Mouse (Mus musculus) left cerebral cortex, adult 18-20 months (tissue): Measurements from ENCODE around the gene Slc9a1. TPM values are rescaled to one million over a fixed set of nuclear protein-coding genes. Genes with fewer than 3 reads are reported as not detected.

ENCODE experiments used
- DNase-seq, 2 experiments: peaks; one replicate each; pipeline ENCODE4 v3.0.0; 2021 to 2022; ENCODE audit warnings: low spot score in 2 of 2, mixed read lengths in 1 of 2
- total RNA-seq, 2 experiments: library from RNA; stranded (reverse); gene quantifications; 2 replicates each; pipeline ENCODE4 v1.2.3; 2021

Slc9a1 gene
- total RNA-seq, 2 experiments from 2014 or later: 46.3 to 47.9 TPM

DNA sequence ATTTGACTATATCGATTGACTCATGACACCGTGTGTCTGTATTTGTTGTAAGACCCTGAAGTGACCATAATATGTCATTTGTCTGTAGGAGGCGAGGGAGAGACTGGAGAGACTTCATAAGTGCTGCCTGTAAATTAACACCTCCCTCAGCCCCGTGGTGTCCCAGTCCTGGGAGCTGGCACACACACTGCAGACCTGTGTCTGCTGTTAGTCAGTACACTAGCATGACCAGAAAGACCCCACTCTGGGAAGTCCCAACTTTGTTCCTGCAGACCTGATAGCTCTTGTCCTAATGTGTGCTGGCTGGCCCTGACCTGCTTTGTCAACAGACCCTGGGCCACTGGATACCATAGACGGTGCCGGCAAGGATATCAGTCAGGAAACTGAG lies 2.8 kb downstream of the Slc9a1 start:
- DNase-seq: no peak

DNA sequence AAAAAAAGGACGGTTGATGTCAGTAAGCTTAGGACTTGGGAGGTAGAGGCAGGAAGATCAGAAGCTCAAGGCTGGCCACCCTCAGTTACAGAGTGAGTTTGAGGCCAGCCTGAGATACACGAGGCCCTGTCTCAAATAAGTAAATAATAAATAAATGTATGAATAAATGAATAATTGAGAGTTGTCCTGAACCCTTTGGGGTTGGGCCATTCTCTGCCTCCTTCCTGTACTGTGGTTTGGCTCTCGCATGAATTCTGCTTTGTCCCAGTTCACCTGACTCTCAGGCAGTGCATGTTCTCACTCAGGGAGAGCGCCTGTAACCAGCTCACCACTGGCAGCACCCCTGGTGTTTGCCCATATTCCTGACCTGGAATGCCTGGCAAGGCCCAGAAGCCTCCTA lies 4.5 kb downstream of the Slc9a1 start:
- DNase-seq: no peak

DNA sequence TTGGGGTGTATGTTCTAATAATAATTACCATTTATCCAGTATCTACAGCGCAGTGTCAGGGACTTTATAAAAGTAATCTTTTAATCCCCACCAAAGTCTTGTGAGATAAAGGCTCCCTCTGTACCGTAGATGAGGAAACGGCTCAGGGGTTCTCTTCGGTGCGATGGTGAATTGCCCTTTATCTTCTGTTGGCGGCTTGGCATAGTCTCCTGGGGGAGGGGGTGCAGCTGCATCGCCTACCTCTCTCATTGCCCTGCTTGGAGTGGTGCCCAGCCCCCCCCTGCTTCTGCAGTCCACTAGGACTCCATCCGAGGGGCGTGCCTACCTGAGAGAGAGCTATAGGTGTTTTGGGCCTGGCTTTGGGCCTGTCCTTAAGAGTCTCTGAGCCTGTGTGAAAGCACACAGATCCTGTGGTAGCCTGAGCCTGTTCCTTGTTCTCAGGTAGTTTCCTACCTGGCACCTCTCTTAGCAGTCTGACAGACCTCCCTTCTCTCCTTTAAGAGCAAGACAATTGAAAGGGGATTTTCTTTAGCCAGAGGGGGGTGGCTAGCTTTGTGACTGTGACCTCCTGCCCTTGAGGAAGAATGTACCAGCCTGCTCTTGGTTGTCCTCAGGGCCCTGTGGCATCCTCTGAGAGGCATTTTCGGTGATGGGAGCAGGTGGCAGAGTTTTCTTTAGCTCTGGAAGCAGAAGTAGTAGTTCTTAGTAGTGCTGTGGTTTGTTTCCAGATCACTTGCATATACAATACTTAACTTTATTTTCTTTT lies 6.5 kb downstream of the Slc9a1 start:
- DNase-seq: no peak

DNA sequence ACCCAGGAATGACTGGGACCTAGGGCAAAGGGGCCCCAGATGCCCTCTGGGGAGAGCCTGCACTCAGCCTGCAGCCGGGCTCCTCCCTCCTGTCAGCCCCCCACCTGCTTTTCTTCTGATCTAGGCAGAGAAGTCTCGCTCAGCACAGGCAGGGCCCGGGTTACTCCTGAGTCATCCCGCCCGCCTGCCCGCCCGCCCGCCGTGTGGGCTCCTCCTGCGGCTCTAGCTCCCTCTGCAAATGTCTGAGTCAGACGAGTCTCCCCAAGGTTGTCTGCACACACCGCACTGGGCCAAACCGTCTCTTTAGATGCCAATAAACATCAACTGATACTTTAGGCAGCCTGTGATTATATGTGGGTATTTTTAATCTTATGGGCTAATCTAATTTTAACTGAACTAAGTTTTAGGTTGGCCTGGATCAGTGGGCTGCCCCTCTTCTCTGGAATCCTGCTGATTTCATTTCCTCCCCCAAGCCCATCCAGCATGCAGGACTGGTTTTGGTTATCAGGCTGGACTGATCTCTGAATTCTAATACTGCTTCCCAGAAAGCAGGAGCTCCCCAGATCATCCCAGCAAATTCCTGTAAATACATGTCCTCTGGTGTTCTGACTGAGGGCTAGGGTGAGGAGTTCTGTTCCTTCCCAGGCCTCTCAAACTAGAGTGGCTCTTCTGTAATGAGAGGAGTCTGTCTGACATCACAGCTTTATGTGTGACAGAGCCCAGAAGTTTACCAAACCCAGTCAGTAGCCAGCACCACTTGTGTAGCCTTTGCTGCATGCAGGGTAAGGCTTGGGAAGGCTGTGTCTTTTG lies 8.9 kb downstream of the Slc9a1 start:
- DNase-seq: peak; percentile 58 to 61

DNA sequence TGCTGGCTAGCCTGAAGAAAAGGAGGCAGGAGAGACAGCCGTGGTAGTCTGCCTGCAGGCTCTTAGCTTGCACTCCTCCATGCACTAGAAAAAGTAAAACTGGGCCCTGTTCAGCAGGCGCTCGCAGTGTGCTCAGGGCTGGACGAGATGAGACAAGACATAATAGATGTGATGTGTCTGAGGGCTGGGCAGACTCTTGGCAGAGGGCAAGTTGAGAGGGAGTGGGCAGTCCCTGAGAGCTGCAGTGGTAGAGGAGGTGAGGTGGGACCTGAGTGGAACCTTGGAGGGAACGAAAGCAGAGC lies 9.5 kb downstream of the Slc9a1 start:
- DNase-seq: no peak

DNA sequence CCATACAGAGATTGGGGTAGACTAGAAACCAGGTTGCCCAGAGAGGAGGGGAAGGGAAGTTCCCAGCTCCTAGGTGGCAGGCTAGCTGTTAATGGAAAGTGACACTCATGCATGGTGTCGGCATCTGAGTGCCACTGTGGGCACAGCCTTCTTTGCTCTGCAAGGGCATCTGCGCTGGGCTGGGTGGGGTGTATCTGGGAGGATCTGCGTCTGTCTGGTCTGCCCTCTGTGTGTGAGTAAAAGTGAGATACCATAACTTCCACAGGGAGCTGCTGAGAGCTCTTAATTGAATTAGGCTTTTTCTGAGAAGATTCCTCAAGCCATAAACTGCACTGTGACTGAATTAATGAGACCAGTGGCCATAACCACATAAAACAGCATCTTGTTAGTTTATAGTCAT lies 10.4 kb downstream of the Slc9a1 start:
- DNase-seq: no peak

DNA sequence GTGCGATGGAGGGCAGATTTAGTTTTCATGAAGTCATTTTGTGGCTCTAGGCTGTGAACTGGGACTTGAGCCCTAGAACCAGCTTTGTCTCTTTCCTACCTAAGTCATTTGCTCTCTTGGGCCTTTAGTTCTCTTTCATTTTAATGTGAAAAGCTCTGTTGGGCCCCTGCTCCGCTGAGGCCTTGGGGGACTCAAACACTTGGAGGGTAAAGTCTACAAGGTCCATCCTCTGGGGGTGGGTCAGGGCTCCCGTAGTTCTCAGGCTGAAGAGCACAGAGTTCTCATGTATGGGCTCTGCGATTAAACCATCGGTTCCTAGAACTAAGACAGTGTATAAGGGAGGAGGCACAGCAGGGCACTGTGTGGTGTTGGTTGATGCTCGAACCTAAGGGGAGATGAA lies 11.0 kb downstream of the Slc9a1 start:
- DNase-seq: no peak

DNA sequence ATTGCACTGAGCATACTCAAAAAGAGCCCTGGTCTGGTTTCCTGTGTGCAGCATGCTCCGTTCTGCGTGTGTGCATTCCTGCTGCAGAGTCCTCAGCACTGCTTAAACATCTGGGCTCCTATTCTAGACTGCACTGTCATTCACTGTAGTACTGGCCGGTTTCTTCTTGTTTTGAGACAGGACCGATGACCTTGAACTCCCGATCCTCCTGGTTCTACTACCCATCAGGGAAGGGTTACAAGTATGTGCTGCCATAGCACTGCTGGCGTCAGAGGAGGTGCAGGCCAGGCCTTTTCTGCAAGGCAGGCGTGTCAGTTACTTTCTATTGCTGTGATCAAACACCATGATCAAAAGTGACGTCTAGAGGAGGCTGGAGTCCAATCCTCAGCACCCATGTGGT lies 11.6 kb downstream of the Slc9a1 start:
- DNase-seq: no peak

DNA sequence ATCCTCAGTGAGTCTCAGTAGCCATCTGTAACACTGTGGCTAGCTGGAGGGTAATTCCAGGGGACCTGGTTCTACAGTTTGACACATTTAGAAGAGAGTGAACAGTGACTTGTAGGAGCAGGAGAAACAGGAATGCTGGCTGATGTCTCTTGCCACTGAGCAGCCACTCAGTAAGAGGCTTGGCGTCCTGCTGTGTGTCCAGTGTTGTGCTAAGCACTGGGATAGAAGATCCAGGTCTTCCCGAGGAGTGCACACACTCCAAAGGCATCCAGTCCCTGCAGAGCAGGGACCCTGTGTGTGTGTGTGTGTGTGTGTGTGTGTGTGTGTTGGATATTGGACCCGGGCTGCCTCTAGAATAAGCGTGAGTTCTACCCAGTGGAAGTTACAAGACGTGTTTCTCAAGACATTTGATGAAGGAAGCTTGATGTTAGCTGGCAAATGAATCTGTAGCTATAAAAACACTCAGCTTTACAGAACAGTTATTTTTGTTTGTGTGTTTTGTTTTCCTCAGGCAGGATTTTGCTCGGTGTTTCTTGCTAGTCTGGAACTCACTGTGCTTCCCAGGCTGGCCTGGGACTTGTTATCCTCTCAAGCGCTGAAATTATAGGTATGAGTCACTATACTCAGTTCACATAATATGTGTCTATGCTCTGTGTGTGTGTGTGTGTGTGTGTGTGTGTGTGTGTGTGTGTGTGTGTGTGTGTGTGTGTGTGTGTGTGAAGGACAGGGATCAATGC lies 16.7 kb downstream of the Slc9a1 start:
- DNase-seq: peak in 1 of 2 experiments; percentile 14

DNA sequence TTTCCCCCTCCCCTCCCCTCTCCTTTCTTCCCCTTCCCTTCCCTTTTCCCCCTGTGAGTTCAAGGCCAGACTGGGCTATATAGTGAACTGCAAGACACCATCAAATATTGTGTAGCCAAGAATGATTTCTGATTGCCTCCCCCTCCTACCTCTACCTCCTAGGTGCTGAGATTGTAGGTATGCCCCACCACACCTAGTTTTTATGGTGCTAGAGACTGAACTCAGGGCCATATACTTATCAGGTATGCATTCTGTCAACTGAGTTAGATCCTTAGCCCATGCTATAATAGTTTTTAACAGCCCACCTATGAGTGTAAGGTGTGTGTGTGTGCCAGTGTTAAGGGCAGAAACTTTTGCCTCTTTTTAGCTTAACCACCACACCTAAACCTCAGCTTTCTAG lies 17.5 kb downstream of the Slc9a1 start:
- no peak for DNase-seq

DNA sequence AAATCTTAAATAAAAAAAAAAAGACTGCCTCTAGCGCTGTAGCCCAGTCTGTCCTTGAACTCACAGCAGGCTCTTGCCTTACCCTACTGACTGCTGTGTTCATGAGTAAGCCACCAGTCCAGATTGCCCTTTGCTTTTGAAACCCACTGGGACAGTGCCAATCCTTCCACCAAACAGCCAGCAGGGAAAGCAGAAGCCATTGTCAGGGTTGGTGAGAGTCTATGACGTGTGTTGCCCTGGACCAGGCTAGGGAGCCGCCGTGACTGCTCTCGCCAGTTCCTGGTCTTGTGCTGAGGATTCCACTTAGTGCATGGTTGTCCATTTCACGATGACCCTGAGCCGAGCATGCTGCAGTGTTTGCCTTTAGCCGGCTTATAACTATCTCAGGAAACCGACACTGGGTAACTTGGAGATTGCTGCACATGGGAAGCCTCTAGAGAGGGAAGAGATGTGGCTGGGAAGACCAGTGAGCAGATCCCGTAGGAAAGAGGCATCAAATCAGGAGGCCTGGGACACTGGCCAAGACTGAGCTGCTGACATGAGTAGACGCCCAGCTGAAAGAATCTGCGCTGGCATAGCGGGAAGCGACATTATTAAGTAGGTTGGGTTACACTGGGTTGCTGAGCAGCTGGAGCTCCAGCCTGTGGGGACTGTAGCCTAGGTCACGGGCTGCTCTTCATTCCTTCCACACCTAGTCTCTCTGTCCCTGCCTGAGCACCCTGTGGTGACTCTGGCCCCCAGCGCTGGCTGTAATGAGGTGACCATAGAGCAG lies 19.5 kb downstream of the Slc9a1 start:
- no peak for DNase-seq

DNA sequence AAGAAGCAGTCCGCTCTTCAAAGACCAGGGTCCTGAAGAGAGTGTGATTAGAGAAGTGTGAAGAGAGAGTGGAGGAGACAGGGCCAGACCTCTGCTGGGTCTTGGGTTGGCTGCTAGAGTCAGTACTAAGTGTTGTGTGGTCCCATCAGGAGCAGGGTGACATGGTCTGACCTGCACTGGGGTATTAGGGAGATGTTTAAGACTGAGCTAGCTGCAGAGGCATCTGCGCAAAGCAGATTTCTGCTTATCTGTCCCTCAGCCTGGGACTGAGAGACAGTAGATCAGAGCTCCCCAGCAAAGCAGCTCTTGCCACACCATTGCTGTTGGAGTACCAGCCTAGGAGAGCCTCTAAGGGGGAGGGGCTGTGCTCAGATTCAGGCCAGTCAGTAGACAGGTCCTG lies 20.5 kb downstream of the Slc9a1 start:
- no peak for DNase-seq

DNA sequence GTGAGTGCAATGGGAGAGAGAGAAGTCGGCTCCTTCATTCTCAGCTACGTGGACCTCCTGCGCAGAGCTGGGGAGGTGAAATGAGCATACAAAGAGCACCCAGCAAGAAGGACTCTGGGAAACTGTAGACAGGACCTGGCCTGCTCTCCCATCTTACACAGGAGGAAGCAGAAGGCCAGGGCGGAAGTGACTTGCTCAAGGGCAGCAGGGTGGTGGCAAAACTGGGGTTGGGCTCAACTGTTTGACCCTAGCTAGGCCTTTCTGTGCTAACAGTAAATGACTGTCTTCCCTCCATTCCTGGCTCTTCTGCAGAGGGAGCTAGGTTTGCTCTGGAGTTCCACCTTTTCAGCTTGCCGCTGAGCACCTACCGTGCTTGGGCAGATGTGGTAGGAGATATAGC lies 21.1 kb downstream of the Slc9a1 start:
- no peak for DNase-seq

DNA sequence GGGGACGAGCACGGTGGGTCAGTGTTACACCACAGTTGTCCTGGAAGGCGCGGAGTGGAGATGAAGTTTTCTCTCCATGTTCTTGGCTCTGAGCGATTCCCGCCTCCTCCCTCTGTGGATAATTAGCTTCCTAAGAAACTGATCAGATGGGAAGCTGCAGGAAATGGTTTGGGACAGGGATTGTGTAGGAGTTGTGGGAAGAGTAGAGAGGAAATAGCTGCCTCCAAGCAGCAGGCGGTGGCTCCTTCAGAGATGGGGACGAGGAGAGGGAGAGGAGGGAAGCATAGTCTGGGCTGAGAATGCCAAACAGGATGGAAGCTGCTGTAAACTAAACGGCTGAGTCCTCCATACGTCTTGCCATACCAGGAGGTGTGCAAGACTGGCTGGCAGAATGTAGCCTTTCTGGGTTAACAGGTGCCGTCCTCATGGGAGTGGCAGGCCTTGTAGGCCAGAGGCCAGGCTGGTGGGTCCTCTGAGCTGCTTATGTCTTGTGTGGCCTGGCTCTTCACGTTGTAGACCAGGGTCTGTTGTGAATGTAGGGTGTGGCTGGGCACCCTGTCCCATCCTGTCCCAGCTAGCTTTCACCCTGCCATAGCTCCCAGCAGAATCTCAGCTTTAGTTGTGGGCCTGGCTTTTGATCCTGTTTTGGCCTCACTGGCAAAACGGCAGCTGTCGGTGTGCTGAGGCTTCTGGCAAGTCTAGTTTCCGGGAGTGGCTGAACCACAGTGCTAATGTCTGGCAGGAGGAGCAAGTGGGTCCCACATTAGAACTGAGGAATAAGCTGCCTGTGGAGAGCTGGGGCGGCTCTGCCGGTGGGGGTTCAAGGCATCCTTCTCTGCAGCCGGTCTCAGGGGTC lies 21.9 kb downstream of the Slc9a1 start:
- peak; percentile 48 to 58 for DNase-seq

DNA sequence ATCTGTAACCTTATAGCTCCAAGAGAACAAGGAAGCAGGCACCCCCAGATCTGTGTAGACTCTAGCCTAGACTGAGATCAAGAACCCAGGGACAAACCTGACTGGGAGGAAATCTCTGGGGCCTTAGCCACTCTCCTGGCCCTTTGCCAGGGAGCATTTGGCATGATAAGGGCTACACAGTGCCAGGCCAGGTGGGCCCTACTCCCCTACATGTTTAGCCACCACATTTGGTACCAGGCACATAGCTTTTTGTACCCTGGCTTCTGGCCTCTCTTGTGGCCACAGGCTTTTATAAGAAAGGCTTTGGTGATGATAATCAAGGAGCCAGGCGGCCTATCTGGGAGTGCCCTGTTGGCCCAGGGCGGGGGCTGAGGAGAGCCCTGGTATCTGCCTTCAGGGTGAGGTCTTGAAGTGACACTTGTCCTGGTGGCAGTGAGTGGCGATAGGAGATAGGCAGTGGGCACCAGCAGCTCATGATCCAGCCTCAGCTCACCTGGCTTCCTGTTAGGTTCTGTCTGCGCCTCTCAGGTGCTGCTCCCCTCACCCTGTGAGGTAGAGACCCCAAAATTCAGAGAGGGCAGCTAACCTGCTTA lies 25.6 kb downstream of the Slc9a1 start:
- no peak for DNase-seq

DNA sequence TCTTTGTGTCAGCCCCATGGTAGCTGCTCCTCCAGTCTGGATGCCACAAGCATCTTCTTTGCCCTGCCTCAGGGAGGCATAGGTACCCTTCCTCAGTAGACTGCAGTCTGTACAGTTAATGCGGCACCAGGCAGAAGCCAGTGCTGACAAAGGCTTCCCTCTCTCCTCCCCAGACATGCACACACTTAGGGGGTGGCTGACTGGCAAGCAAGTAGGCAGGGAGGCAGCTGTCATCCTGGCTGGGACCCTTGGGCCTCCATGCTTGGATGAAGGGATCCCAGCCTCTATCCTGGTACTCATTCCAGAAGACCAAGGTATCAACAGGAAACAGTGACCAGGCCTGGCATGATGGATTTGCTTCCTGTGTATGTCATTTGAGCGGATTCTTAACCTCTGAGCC lies 26.6 kb downstream of the Slc9a1 start:
- DNase-seq: no peak

DNA sequence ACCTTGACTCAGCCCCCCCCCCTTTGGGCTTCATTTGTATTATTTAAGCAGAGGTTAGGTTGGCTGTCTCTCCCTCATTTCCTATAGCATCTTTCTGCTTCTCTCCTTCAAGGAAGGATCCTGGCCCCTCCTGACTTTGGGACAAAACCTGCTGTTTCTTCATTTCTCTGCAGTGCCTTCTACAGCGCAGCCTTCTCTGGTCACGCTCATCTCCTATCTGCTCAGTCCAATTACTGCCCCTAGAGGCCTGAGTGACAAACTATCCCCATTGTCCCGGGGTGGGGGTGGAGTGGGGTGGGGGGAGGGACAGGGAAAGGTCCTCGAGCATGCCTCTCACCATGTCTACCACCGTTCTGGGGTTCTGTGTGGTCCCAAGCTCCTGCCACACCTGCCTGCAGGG lies 27.8 kb downstream of the Slc9a1 start:
- no peak for DNase-seq

DNA sequence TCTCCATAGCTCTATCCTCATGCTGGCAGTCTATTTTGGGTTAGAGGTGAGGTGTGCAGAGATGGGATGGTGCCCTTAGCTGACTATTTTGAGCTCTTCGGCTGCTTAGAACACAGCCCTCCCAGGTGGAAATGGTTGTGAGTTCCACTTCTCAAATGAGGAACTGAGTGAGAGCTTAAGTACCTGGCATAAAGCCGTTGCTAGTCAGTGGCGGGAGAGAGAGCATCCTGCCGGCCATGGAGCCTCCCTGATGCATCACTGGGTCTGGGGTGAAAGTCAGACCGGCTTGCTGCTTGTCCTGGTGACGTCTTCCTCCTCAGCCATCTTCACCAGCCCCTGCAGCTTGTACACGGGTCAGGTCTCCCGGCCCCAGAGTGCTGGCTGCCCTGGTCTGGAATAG lies 28.5 kb downstream of the Slc9a1 start:
- DNase-seq: no peak

DNA sequence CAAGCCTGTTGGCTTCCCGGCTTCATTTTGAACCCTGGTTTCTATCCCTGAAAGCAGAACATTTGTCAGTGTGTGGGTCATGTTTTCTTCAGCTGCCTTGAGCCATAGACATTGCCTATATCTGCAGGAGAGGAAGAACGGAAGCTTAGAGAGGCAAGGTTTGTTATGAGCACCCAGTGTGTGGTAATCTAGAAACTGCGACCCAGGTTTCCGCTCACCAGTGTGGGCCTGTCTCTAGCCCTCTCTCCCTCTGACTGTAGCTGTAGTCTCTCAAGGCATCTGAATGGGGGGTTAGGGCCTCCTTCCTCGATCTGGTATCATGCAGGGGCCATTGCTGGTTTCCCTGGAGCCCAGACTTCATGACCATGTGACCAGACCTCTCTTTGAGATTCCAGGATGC lies 29.1 kb downstream of the Slc9a1 start:
- DNase-seq: no peak

DNA sequence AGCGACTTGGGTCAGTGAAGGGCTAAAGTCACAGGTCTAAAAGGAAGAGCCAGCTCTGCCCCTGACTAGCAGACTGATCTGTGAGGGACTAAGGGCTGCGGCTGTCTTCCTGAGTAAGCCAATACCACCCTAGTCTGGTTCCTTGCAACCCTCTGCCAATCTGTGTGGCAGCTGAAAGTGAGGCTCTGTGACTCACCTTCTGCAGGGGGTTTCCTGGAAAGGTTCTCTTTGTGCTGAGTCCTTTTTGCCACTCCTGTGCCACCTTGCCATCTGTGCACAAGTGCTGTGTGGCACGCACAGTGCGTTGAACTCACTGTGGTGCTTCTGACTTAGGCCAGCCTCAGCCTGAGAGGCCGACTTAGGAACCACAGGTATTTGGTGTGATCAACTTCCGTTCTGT lies 30.0 kb downstream of the Slc9a1 start:
- DNase-seq: no peak
